Mouse (Mus musculus): ENCODE measurements around the gene Nolc1. TPM values are rescaled to one million over a fixed set of nuclear protein-coding genes. Genes with fewer than 3 reads are reported as not detected.

Nolc1 gene
- total and polyA plus RNA-seq, 3 experiments = 6.5 to 21.1 (median 19.1) TPM

DNA sequence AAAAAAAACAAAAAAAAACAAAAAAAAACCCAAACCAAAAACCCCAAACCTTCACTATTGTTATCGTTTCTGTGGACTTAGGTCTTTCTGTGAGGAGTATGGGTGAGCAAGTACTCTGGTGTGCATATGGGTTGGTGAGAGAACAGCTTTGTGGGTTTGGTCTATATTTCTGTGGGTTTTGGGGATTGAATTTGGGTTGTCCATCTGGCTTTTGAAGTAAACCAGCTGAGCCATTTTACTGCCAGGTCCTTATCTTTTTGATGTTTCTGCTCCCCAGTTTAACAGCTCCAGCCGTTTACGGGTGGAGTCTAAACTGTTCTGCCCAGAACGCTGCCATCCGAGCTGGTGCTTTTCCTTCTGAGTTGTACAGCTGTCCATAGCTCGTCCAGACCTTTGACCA is 14.8 kb upstream of the Nolc1 start:
- Histone ChIP-seq H3K9ac (ENCODE audit: low read depth, low read length) (no peak overlapping the region), H3K27me3 (ENCODE audit: control insufficient read depth, insufficient read depth, low read length) (no peaks in the 10 kb centered on the region), H3K27ac (no peak overlapping the region), H3K4me1 (ENCODE audit: control insufficient read depth, insufficient read depth, low read length) (peaks cover 2% of the 10 kb centered on the region; the same call in 1 of the 2 replicates), H3K36me3 (ENCODE audit: control insufficient read depth, insufficient read depth, low read length) (peaks cover 4% of the 10 kb centered on the region; the same call in 1 of the 2 replicates), H3K4me3 (no peak overlapping the region), H3K79me2 (replicated peaks; ENCODE audit: control insufficient read depth, insufficient read depth, low read length) (peaks cover 9% of the 10 kb centered on the region)
- intact Hi-C loops (cut with DNase I) = no loop called here
- TF ChIP-seq POLR2A (IDR thresholded peaks at IDR 0.05; ENCODE audit: insufficient read depth, low read depth, low read length) (no peak), CTCF (IDR thresholded peaks at IDR 0.05) (no peak), EP300 (IDR thresholded peaks at IDR 0.05; ENCODE audit: insufficient read depth, low read depth, low read length) (no peak)
- DNase-seq = no peak
- 52% methylated on average over 6 of the region's 6 CpGs for WGBS

DNA sequence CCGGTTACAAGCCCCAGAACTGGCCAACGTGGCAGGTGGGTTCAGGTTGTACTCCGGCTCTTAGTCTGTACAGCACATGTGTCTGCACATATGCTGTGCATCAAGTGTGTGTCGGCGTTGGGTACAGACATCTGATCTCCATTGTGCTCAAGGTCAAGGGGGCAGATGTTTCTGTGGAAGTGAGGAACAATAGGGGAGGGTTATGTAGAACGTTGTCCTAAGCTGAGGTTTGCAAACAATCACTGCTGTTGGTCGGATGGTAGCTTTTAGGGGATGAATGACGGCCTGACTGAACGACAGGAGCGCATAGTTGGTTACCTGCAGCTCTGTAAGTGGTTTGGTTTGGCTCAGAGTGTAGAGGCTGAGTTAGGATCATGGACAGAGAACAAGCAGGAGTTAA is 7.6 kb upstream of the Nolc1 start:
- Histone ChIP-seq H3K79me2 (replicated peaks; ENCODE audit: control insufficient read depth, insufficient read depth, low read length) (peaks cover 2% of the 10 kb centered on the region; the same call in 1 of the 2 replicates), H3K27ac (no peak overlapping the region), H3K4me3 (no peak overlapping the region), H3K9ac (ENCODE audit: low read depth, low read length) (no peak overlapping the region), H3K36me3 (ENCODE audit: control insufficient read depth, insufficient read depth, low read length) (no peaks in the 10 kb centered on the region), H3K27me3 (ENCODE audit: control insufficient read depth, insufficient read depth, low read length) (no peaks in the 10 kb centered on the region), H3K4me1 (ENCODE audit: control insufficient read depth, insufficient read depth, low read length) (no peaks in the 10 kb centered on the region)
- no peak for TF ChIP-seq CTCF (IDR thresholded peaks at IDR 0.05)
- no peak for TF ChIP-seq EP300 (IDR thresholded peaks at IDR 0.05; ENCODE audit: insufficient read depth, low read depth, low read length)
- TF ChIP-seq POLR2A (IDR thresholded peaks at IDR 0.05; ENCODE audit: insufficient read depth, low read depth, low read length) = no peak
- intact Hi-C loops (cut with DNase I) = no loop called here
- WGBS = 77% methylated on average over 10 of the region's 10 CpGs
- DNase-seq = no peak

DNA sequence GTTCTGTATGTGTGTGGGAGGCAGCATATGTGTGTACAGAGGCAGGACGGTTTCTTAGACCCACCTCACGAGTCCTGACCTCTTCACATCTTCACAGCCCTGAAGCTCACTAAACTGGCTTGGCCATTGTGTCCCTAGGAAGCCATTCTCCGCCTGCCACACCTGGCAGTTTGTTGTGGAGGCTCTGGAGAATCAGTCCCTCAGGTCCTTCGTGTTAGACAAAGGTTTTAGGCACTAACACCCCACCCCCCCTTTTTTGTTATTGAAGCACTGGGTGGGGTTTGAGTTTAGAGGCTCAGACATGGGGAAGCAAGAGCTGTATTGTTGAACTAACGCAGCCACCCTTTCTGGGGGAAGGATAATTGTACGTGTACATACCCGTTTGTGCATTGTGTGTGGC is 2.4 kb upstream of the Nolc1 start:
- Histone ChIP-seq H3K9ac (ENCODE audit: low read depth, low read length) (no peak overlapping the region), H3K4me3 (no peak overlapping the region), H3K4me1 (ENCODE audit: control insufficient read depth, insufficient read depth, low read length) (peaks cover 5% of the 10 kb centered on the region), H3K36me3 (ENCODE audit: control insufficient read depth, insufficient read depth, low read length) (no peaks in the 10 kb centered on the region), H3K79me2 (replicated peaks; ENCODE audit: control insufficient read depth, insufficient read depth, low read length) (no peaks in the 10 kb centered on the region), H3K27me3 (ENCODE audit: control insufficient read depth, insufficient read depth, low read length) (no peaks in the 10 kb centered on the region), H3K27ac (no peak overlapping the region)
- 83% methylated on average over 7 of the region's 7 CpGs for WGBS
- DNase-seq = no peak
- intact Hi-C loops (cut with DNase I) = no loop called here
- TF ChIP-seq POLR2A (IDR thresholded peaks at IDR 0.05; ENCODE audit: insufficient read depth, low read depth, low read length) (no peak), CTCF (IDR thresholded peaks at IDR 0.05) (no peak), EP300 (IDR thresholded peaks at IDR 0.05; ENCODE audit: insufficient read depth, low read depth, low read length) (no peak)

DNA sequence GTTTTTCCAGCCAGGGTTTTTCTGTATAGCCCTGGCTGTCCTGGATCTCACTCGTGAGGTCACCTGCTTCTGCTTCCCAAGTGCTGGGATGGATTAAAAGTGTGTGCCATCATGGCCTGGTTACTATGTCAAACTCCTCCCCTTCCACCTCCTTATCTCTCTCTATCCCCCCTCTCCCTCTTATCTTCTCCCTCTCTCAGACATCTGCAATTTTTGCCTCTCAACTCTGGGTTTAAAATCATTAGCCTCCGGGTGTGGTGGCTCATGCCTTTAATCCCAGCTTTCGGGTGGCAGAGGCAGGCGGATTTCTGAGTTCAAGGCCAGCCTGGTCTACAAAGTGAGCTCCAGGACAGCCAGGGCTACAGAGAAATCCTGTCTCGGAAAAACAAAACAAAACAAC is 1.4 kb upstream of the Nolc1 start:
- Histone ChIP-seq H3K36me3 (ENCODE audit: control insufficient read depth, insufficient read depth, low read length) (no peaks in the 10 kb centered on the region), H3K4me1 (ENCODE audit: control insufficient read depth, insufficient read depth, low read length) (peaks cover 5% of the 10 kb centered on the region), H3K4me3 (no peak overlapping the region), H3K9ac (ENCODE audit: low read depth, low read length) (no peak overlapping the region), H3K79me2 (replicated peaks; ENCODE audit: control insufficient read depth, insufficient read depth, low read length) (no peaks in the 10 kb centered on the region), H3K27ac (no peak overlapping the region), H3K27me3 (ENCODE audit: control insufficient read depth, insufficient read depth, low read length) (no peaks in the 10 kb centered on the region)
- DNase-seq = no peak
- 88% methylated on average over 5 of the region's 5 CpGs for WGBS
- intact Hi-C loops (cut with DNase I) = no loop called here
- TF ChIP-seq CTCF (IDR thresholded peaks at IDR 0.05) = no peak
- no peak for TF ChIP-seq EP300 (IDR thresholded peaks at IDR 0.05; ENCODE audit: insufficient read depth, low read depth, low read length)
- TF ChIP-seq POLR2A (IDR thresholded peaks at IDR 0.05; ENCODE audit: insufficient read depth, low read depth, low read length) = no peak

DNA sequence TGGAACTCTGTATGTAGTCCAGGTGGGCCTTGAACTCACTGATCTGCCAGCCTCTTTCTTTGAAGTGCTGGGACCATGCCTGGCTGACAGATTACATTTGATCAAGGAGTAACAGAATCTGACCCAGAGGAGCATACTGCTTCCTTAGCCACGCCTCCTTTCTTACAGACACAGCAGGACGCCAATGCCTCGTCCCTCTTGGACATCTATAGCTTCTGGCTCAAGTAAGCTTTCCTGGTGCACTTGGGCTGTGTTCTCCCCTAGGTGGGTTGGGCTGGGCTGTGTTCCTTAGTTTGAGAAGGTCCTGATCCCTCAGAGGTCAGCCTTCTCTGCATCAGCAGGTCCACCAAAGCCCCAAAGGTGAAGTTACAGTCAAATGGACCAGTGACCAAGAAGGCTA is 2.9 kb downstream of the Nolc1 start:
- Histone ChIP-seq H3K4me1 (ENCODE audit: control insufficient read depth, insufficient read depth, low read length) (peaks cover 5% of the 10 kb centered on the region), H3K27ac (no peak overlapping the region), H3K36me3 (ENCODE audit: control insufficient read depth, insufficient read depth, low read length) (no peaks in the 10 kb centered on the region), H3K4me3 (no peak overlapping the region), H3K9ac (ENCODE audit: low read depth, low read length) (no peak overlapping the region), H3K79me2 (replicated peaks; ENCODE audit: control insufficient read depth, insufficient read depth, low read length) (no peaks in the 10 kb centered on the region), H3K27me3 (ENCODE audit: control insufficient read depth, insufficient read depth, low read length) (no peaks in the 10 kb centered on the region)
- WGBS = 73% methylated on average over 3 of the region's 3 CpGs
- TF ChIP-seq EP300 (IDR thresholded peaks at IDR 0.05; ENCODE audit: insufficient read depth, low read depth, low read length) = no peak
- intact Hi-C loops (cut with DNase I) = no loop called here
- DNase-seq = no peak

DNA sequence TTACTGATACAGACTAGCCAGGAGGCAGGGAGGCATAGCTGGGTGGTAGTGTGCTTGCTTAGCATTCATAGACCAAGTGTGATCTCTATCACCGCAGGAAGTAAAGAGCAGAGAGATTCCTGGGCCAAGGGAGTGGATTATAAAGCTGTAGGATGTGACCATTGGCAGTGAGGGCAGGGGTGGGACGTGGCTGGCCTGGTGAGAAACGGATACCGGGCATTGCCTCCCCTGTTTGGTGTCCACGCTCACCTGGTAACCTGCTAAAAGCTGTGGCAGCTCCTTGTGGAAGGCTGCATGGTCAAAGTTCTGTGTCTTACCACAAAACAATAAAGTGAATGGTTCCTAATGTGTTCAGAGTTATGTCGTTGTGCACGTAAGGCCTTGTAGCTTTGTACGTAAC is 9.5 kb downstream of the Nolc1 start:
- 94% methylated on average over 8 of the region's 8 CpGs for WGBS
- Histone ChIP-seq H3K36me3 (ENCODE audit: control insufficient read depth, insufficient read depth, low read length) (no peaks in the 10 kb centered on the region), H3K27me3 (ENCODE audit: control insufficient read depth, insufficient read depth, low read length) (no peaks in the 10 kb centered on the region), H3K9ac (ENCODE audit: low read depth, low read length) (no peak overlapping the region), H3K79me2 (replicated peaks; ENCODE audit: control insufficient read depth, insufficient read depth, low read length) (no peaks in the 10 kb centered on the region), H3K4me3 (no peak overlapping the region), H3K27ac (no peak overlapping the region), H3K4me1 (ENCODE audit: control insufficient read depth, insufficient read depth, low read length) (no peaks in the 10 kb centered on the region)
- DNase-seq = no peak
- intact Hi-C loops (cut with DNase I) = loop anchor here (5.0 kb wide), 1 partner anchor 167 kb away; no protein-coding TSS in a partner anchor
- TF ChIP-seq POLR2A (IDR thresholded peaks at IDR 0.05; ENCODE audit: insufficient read depth, low read depth, low read length) = no peak
- no peak for TF ChIP-seq CTCF (IDR thresholded peaks at IDR 0.05)
- TF ChIP-seq EP300 (IDR thresholded peaks at IDR 0.05; ENCODE audit: insufficient read depth, low read depth, low read length) = no peak
